Mouse (Mus musculus) myocyte (in vitro differentiated cells): ENCODE data around the gene Phf6.
"Not testable (repeated sequence)": the region's sequence is repeated elsewhere in the genome, so short reads cannot be mapped to it uniquely, and the experiment has no call there.

Source experiments
- CEBPB ChIP-seq: IDR thresholded peaks from 2 replicates; pipeline ENCODE4 v1.6.1; 2011; ENCODE audit warnings: mild to moderate bottlenecking, moderate library complexity; ENCODE audit not compliant: poor library complexity, insufficient read depth, severe bottlenecking
- E2F4 ChIP-seq: IDR thresholded peaks from one replicate; pipeline ENCODE4 v1.6.1; 2011; ENCODE audit warnings: mild to moderate bottlenecking, control low read depth, moderate library complexity; ENCODE audit not compliant: insufficient read depth
- MAX ChIP-seq: IDR thresholded peaks from one replicate; pipeline ENCODE4 v1.6.1; 2011; ENCODE audit warnings: low read depth, mild to moderate bottlenecking, control low read depth
- MYOD1 ChIP-seq, 3 experiments: IDR thresholded peaks; one replicate each; pipeline ENCODE4 v1.6.1; 2011; ENCODE audit warnings: control low read depth in 2 of 3, low read depth in 2 of 3, mild to moderate bottlenecking in 2 of 3, moderate library complexity in 1 of 3; ENCODE audit not compliant: insufficient read length in 2 of 3, control insufficient read depth in 1 of 3
- MYOG ChIP-seq, 3 experiments: IDR thresholded peaks; one replicate each; pipeline ENCODE4 v1.6.1; 2011; ENCODE audit warnings: control low read depth in 2 of 3, low read depth in 2 of 3, mild to moderate bottlenecking in 2 of 3; ENCODE audit not compliant: insufficient read length in 2 of 3, control insufficient read depth in 1 of 3, insufficient read depth in 1 of 3
- POLR2A ChIP-seq: IDR thresholded peaks from one replicate; pipeline ENCODE4 v1.6.1; 2011; ENCODE audit warnings: low read depth, mild to moderate bottlenecking, control low read depth, moderate library complexity; ENCODE audit not compliant: insufficient read length
- POLR2AphosphoS2 ChIP-seq: IDR thresholded peaks from one replicate; pipeline ENCODE4 v1.6.1; 2011; ENCODE audit warnings: low read depth, control low read depth; ENCODE audit not compliant: insufficient read length
- REST ChIP-seq: IDR thresholded peaks from one replicate; pipeline ENCODE4 v1.6.1; 2011; ENCODE audit warnings: mild to moderate bottlenecking, control low read depth, moderate library complexity; ENCODE audit not compliant: insufficient read depth, insufficient read length
- SRF ChIP-seq: IDR thresholded peaks from one replicate; pipeline ENCODE4 v1.6.1; 2011; ENCODE audit warnings: low read depth; ENCODE audit not compliant: control insufficient read depth, insufficient read length
- TCF12 ChIP-seq: IDR thresholded peaks from one replicate; pipeline ENCODE4 v1.6.1; 2011; ENCODE audit warnings: mild to moderate bottlenecking, control low read depth; ENCODE audit not compliant: poor library complexity, insufficient read depth, severe bottlenecking
- USF1 ChIP-seq: IDR thresholded peaks from one replicate; pipeline ENCODE4 v1.6.1; 2011; ENCODE audit warnings: low read depth, mild to moderate bottlenecking, control low read depth, moderate library complexity

- not testable (repeated sequence) for TF ChIP-seq POLR2A; MYOD1 (IDR thresholded peaks at IDR 0.05; ENCODE audit: control insufficient read depth in 1 of 3, insufficient read length in 2 of 3, low read depth in 2 of 3); E2F4; POLR2AphosphoS2; USF1; CEBPB; MYOG (IDR thresholded peaks at IDR 0.05; ENCODE audit: control insufficient read depth in 1 of 3, insufficient read depth in 1 of 3, insufficient read length in 2 of 3, low read depth in 2 of 3); REST; TCF12; MAX; SRF
Observed at GRCm38 (mm10) chrX:53004887-53005286, 92.8 kb downstream of the Phf6 start.
